Mouse (Mus musculus) hindbrain, embryonic 12.5 days (tissue): Measurements from ENCODE around the gene Snx14. TPM values are rescaled to one million over a fixed set of nuclear protein-coding genes. Genes with fewer than 3 reads are reported as not detected.

ENCODE experiments used
- ATAC-seq: fragments of 200-750 bp; cut with Nextera tagmentation; 2 replicates; pipeline ENCODE4 v1.8.0; 2017; ENCODE audit warnings: moderate TSS enrichment; ENCODE audit not compliant: low FRiP score
- H3K27ac ChIP-seq: fragments of 300-500 bp; sonication (generic); 2 replicates; pipeline ENCODE4 v1.5.1; 2016; ENCODE audit warnings: mild to moderate bottlenecking
- H3K27me3 ChIP-seq: fragments of 300-500 bp; sonication (generic); 2 replicates; pipeline ENCODE4 v1.6.1; 2016; ENCODE audit warnings: mild to moderate bottlenecking
- H3K36me3 ChIP-seq: fragments of 300-500 bp; sonication (generic); 2 replicates; pipeline ENCODE4 v1.6.1; 2016; ENCODE audit warnings: mild to moderate bottlenecking
- H3K4me1 ChIP-seq: fragments of 300-500 bp; sonication (generic); 2 replicates; pipeline ENCODE4 v1.6.1; 2016
- H3K4me2 ChIP-seq: fragments of 300-500 bp; sonication (generic); replicated peaks from 2 replicates; pipeline ENCODE4 v1.6.1; 2016; ENCODE audit warnings: mild to moderate bottlenecking
- H3K4me3 ChIP-seq: fragments of 300-500 bp; sonication (generic); 2 replicates; pipeline ENCODE4 v1.5.1; 2016; ENCODE audit warnings: mild to moderate bottlenecking
- H3K9ac ChIP-seq: fragments of 300-500 bp; sonication (generic); 2 replicates; pipeline ENCODE4 v1.6.1; 2016; ENCODE audit warnings: mild to moderate bottlenecking, moderate library complexity
- H3K9me3 ChIP-seq: fragments of 300-500 bp; sonication (generic); replicated peaks from 2 replicates; pipeline ENCODE4 v1.6.1; 2016; ENCODE audit warnings: mild to moderate bottlenecking
- WGBS: fragments of 180-500 bp; shearing (Covaris S2); methylation state at CpG from one replicate; pipeline ENCODE4 v1.1.7; 2016; 5-methylcytosine and 5-hydroxymethylcytosine counted together
- polyA plus RNA-seq: library from polyadenylated mRNA; unstranded; fragments of >200 nt; fragmentation: Nextera tagmentation; extraction: Ambion mirVana; gene quantifications from 2 replicates; pipeline ENCODE4 v1.2.1, GENCODE M21; 2016

The Snx14 gene
- polyA plus RNA-seq, 1 experiment from 2014 or later, result 24.8 TPM

GRCm38 (mm10) chr9:88437342-88438236 lies 1.2 kb downstream of the Snx14 start:
- Histone ChIP-seq H3K9me3 (no peaks in the 10 kb centered on the region), H3K4me2 (peak overlapping the region; percentile 90), H3K9ac (peak overlapping the region; percentile 81), H3K4me3 (peak overlapping the region; percentile 71), H3K27ac (no peak overlapping the region), H3K36me3 (no peaks in the 10 kb centered on the region), H3K27me3 (no peaks in the 10 kb centered on the region), H3K4me1 (peaks cover 5% of the 10 kb centered on the region)
- WGBS, result 62% methylated on average over 10 of the region's 10 CpGs
- ATAC-seq, result no peak

GRCm38 (mm10) chr9:88424356-88424755 lies 14.4 kb downstream of the Snx14 start:
- H3K9me3 ChIP-seq, result no peaks in the 10 kb centered on the region
- no peak for ATAC-seq
- H3K4me2 ChIP-seq, result no peak overlapping the region
- no peak overlapping the region for H3K4me3 ChIP-seq
- 100% methylated on average over 2 of the region's 2 CpGs for WGBS
- H3K27ac ChIP-seq, result no peak overlapping the region
- H3K4me1 ChIP-seq, result no peaks in the 10 kb centered on the region
- no peaks in the 10 kb centered on the region for H3K27me3 ChIP-seq
- 0 out of 2 replicates have a peak, but pooled peaks cover 7% of the 10 kb centered on the region for H3K36me3 ChIP-seq
- no peak overlapping the region for H3K9ac ChIP-seq

- Histone ChIP-seq H3K9me3 (no peaks in the 10 kb centered on the region), H3K9ac (no peak overlapping the region), H3K27ac (no peak overlapping the region), H3K4me2 (no peak overlapping the region), H3K36me3 (peaks cover 7% of the 10 kb centered on the region; the same call in 1 of the 2 replicates), H3K27me3 (no peaks in the 10 kb centered on the region), H3K4me3 (no peak overlapping the region), H3K4me1 (no peaks in the 10 kb centered on the region)
- WGBS, result 97% methylated on average over 4 of the region's 4 CpGs
- ATAC-seq, result no peak
Measured at GRCm38 (mm10) chr9:88422428-88422827, 16.3 kb downstream of the Snx14 start.

DNA sequence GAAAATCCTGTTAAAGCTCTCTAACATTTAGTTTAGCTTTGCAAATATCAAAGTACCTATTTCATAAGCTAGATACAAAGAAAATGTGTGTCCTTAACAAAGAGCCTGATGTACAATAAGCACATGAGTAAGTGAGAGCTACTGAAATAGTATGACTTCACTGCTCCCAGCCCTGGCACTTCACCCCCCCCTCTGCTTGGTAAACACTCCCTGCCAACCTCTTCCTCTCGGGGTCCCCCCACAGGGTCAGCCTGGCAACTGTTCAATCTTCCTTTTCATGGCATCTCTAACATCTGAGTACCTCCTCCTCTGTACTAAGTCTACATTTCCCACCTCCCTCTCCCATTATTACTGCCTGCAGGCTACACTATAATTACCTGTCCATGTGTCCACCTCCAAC lies 22.0 kb downstream of the Snx14 start:
- Histone ChIP-seq H3K4me1 (no peaks in the 10 kb centered on the region), H3K4me2 (no peak overlapping the region), H3K4me3 (no peak overlapping the region), H3K27ac (no peak overlapping the region), H3K27me3 (no peaks in the 10 kb centered on the region), H3K36me3 (peaks cover 2% of the 10 kb centered on the region; the same call in 1 of the 2 replicates), H3K9me3 (no peaks in the 10 kb centered on the region), H3K9ac (no peak overlapping the region)
- ATAC-seq, result no peak
- 80% methylated on average over 1 of the region's 1 CpGs for WGBS

DNA sequence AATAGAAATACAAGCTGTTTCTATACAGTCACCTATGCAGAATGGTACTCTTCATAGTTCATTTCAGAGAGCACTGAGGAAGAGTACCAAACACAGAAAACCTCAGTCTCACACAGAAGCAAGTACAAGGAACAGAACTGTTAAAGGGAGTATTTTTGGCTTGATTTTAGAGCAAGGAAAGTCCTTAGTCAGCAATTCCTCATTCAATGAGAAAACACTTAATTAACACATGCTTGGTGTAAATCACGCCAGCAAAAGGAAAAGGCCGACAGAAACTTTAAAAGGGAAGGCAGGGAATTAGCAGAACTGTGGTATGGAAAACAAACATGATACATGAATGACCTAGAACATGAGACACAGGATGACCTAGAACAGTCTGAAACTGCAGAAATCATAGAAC lies 28.8 kb downstream of the Snx14 start:
- 91% methylated on average over 2 of the region's 2 CpGs for WGBS
- H3K36me3 ChIP-seq, result peaks cover 12% of the 10 kb centered on the region
- no peak overlapping the region for H3K9ac ChIP-seq
- H3K27me3 ChIP-seq, result no peaks in the 10 kb centered on the region
- no peak for ATAC-seq
- no peak overlapping the region for H3K4me2 ChIP-seq
- H3K9me3 ChIP-seq, result no peaks in the 10 kb centered on the region
- H3K4me3 ChIP-seq, result no peak overlapping the region
- H3K27ac ChIP-seq, result no peak overlapping the region
- no peaks in the 10 kb centered on the region for H3K4me1 ChIP-seq

GRCm38 (mm10) chr9:88404515-88404914 lies 34.2 kb downstream of the Snx14 start:
- H3K36me3 ChIP-seq, result peaks cover 21% of the 10 kb centered on the region; the same call in 1 of the 2 replicates
- no peak for ATAC-seq
- H3K27ac ChIP-seq, result no peak overlapping the region
- no peaks in the 10 kb centered on the region for H3K27me3 ChIP-seq
- no peak overlapping the region for H3K9ac ChIP-seq
- WGBS, result 86% methylated on average over 6 of the region's 6 CpGs
- H3K9me3 ChIP-seq, result no peaks in the 10 kb centered on the region
- no peak overlapping the region for H3K4me2 ChIP-seq
- no peak overlapping the region for H3K4me3 ChIP-seq
- no peaks in the 10 kb centered on the region for H3K4me1 ChIP-seq

GRCm38 (mm10) chr9:88404088-88404487 lies 34.7 kb downstream of the Snx14 start:
- no peaks in the 10 kb centered on the region for H3K27me3 ChIP-seq
- H3K9ac ChIP-seq, result no peak overlapping the region
- H3K4me3 ChIP-seq, result no peak overlapping the region
- 68% methylated on average over 10 of the region's 10 CpGs for WGBS
- ATAC-seq, result no peak
- no peak overlapping the region for H3K4me2 ChIP-seq
- H3K36me3 ChIP-seq, result peaks cover 17% of the 10 kb centered on the region; the same call in 1 of the 2 replicates
- no peaks in the 10 kb centered on the region for H3K9me3 ChIP-seq
- no peak overlapping the region for H3K27ac ChIP-seq
- H3K4me1 ChIP-seq, result no peaks in the 10 kb centered on the region

GRCm38 (mm10) chr9:88398461-88398860 lies 40.3 kb downstream of the Snx14 start:
- 93% methylated on average over 1 of the region's 1 CpGs for WGBS
- Histone ChIP-seq H3K9me3 (no peaks in the 10 kb centered on the region), H3K36me3 (peaks cover 34% of the 10 kb centered on the region), H3K27me3 (no peaks in the 10 kb centered on the region), H3K27ac (no peak overlapping the region), H3K9ac (no peak overlapping the region), H3K4me1 (no peaks in the 10 kb centered on the region), H3K4me3 (no peak overlapping the region), H3K4me2 (no peak overlapping the region)
- no peak for ATAC-seq

DNA sequence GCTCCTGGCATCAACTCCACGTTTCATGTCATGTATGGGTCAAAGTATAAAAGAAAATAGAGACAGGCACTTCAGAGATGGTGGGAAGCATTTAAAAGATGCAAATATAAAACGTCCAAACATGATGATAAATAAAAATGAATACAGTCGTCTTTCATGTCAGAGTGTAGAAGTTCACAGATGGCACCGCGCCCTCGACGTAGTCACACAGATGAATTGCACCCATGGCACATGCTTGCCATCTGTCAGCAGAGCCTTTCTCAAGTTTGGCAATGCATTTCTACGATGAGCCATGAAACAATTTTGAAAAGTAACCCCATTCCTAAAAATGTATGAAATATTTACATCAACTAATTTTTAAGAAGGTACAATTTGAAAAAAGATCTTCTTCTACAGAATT lies 43.9 kb downstream of the Snx14 start:
- no peak overlapping the region for H3K27ac ChIP-seq
- no peak for ATAC-seq
- H3K4me2 ChIP-seq, result no peak overlapping the region
- no peak overlapping the region for H3K4me3 ChIP-seq
- no peaks in the 10 kb centered on the region for H3K27me3 ChIP-seq
- peaks cover 36% of the 10 kb centered on the region for H3K36me3 ChIP-seq
- no peaks in the 10 kb centered on the region for H3K9me3 ChIP-seq
- H3K4me1 ChIP-seq, result no peaks in the 10 kb centered on the region
- WGBS, result 76% methylated on average over 8 of the region's 8 CpGs
- no peak overlapping the region for H3K9ac ChIP-seq

DNA sequence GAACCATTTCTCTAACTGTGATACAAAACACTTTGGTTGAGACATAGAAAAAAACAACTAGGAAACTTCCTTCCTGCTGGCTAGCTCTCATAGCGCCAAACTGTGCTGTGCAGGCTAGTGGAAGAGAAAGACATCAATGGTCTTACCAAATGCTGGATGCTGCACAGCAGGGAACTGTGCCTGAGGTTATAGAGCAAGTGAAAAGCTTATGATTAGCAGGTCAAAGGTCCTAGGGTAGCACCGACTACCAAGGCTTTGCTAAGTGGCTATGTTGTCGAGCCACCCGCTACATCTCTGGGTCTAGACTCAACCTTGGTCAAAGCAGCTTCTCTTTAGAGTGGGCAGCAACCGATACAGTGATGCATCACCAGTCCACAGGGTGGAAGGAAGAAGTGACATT lies 49.9 kb downstream of the Snx14 start:
- Histone ChIP-seq H3K4me1 (no peaks in the 10 kb centered on the region), H3K27ac (no peak overlapping the region), H3K27me3 (no peaks in the 10 kb centered on the region), H3K9ac (no peak overlapping the region), H3K36me3 (peaks cover 20% of the 10 kb centered on the region), H3K9me3 (no peaks in the 10 kb centered on the region), H3K4me2 (no peak overlapping the region), H3K4me3 (no peak overlapping the region)
- no peak for ATAC-seq
- WGBS, result 70% methylated on average over 5 of the region's 5 CpGs

- H3K27me3 ChIP-seq, result no peaks in the 10 kb centered on the region
- no peak overlapping the region for H3K4me3 ChIP-seq
- no peak overlapping the region for H3K27ac ChIP-seq
- no peak overlapping the region for H3K4me2 ChIP-seq
- WGBS, result 84% methylated on average over 1 of the region's 1 CpGs
- H3K36me3 ChIP-seq, result peaks cover 30% of the 10 kb centered on the region
- H3K4me1 ChIP-seq, result no peaks in the 10 kb centered on the region
- no peak for ATAC-seq
- no peak overlapping the region for H3K9ac ChIP-seq
- H3K9me3 ChIP-seq, result no peaks in the 10 kb centered on the region
Measured at GRCm38 (mm10) chr9:88380542-88380941, 58.2 kb downstream of the Snx14 start.

GRCm38 (mm10) chr9:88380076-88380475 lies 58.7 kb downstream of the Snx14 start:
- H3K27me3 ChIP-seq, result no peaks in the 10 kb centered on the region
- H3K4me1 ChIP-seq, result no peaks in the 10 kb centered on the region
- H3K27ac ChIP-seq, result no peak overlapping the region
- no peak overlapping the region for H3K4me2 ChIP-seq
- H3K36me3 ChIP-seq, result peaks cover 30% of the 10 kb centered on the region
- H3K9me3 ChIP-seq, result no peaks in the 10 kb centered on the region
- 80% methylated on average over 7 of the region's 7 CpGs for WGBS
- no peak overlapping the region for H3K9ac ChIP-seq
- no peak overlapping the region for H3K4me3 ChIP-seq
- no peak for ATAC-seq

GRCm38 (mm10) chr9:88379057-88379456 lies 59.7 kb downstream of the Snx14 start:
- Histone ChIP-seq H3K27me3 (no peaks in the 10 kb centered on the region), H3K27ac (no peak overlapping the region), H3K4me2 (no peak overlapping the region), H3K4me1 (no peaks in the 10 kb centered on the region), H3K9me3 (no peaks in the 10 kb centered on the region), H3K9ac (no peak overlapping the region), H3K36me3 (peaks cover 30% of the 10 kb centered on the region), H3K4me3 (no peak overlapping the region)
- WGBS, result 87% methylated on average over 3 of the region's 3 CpGs
- no peak for ATAC-seq
